Mouse (Mus musculus): ENCODE data around the gene 4930572O03Rik. TPM values are rescaled to one million over a fixed set of nuclear protein-coding genes. Genes with fewer than 3 reads are reported as not detected.
"Not testable (repeated sequence)": the region's sequence is repeated elsewhere in the genome, so short reads cannot be mapped to it uniquely, and the experiment has no call there.

The 4930572O03Rik gene
- not detected in 2 replicates for total RNA-seq (2012; rRNA removed)
- polyA plus RNA-seq (2012; ENCODE audit: insufficient read depth in 1 of 2, insufficient read length in 2 of 2, low read depth in 1 of 2, low replicate concordance in 2 of 2, missing spikeins in 1 of 2): not detected

DNA sequence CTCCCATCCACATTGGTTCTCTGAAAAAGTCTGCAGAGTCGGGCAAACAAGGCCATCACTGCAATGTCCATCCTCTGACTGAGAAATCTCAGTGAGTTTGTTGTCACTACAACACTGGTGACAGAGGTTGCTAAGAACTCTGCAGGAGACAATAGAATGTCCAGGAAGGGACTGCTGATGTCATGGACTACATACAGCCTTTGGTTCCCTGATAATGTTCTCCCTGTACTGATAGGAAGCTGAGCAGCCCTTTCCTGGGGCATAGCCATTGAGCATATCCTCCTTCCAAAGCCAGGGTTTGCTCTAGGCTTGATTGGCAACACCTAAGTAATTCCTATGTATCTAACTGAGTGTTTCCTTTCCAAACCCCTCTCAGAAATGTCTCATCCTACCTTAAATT, at the start of gene 4930572O03Rik:
TSS of gene 4930572O03Rik (minus strand) at position 101 of the 400 bp plus-strand sequence.
- H3K4me3 ChIP-seq (ENCODE audit: control insufficient read depth in 1 of 2, insufficient read depth in 1 of 2, low read depth in 2 of 2, low read length in 2 of 2); H3K9me3 ChIP-seq (replicated peaks; ENCODE audit: insufficient read depth, low read length); DNase-seq (ENCODE audit: low read depth, low spot score); H3K27ac ChIP-seq (ENCODE audit: control insufficient read depth, low read depth, low read length); H3K36me3 ChIP-seq (ENCODE audit: control insufficient read depth in 1 of 2, insufficient read depth in 2 of 2, low read length in 2 of 2); H3K79me2 ChIP-seq (ENCODE audit: control insufficient read depth, insufficient read depth, low read length, poor library complexity); H3K9ac ChIP-seq (ENCODE audit: control insufficient read depth, low read depth, low read length, poor library complexity, severe bottlenecking); H3K27me3 ChIP-seq (ENCODE audit: control insufficient read depth in 1 of 2, insufficient read depth in 2 of 2, low read length in 2 of 2); H3K4me1 ChIP-seq (ENCODE audit: control insufficient read depth in 1 of 2, insufficient read depth in 2 of 2, low read length in 2 of 2): not testable (repeated sequence)

GRCm38 (mm10) chr5:15702891-15703290, 46.0 kb upstream of the 4930572O03Rik start:
- H3K4me1 ChIP-seq (ENCODE audit: control insufficient read depth in 1 of 2, insufficient read depth in 2 of 2, low read length in 2 of 2); H3K27me3 ChIP-seq (ENCODE audit: control insufficient read depth in 1 of 2, insufficient read depth in 2 of 2, low read length in 2 of 2); H3K36me3 ChIP-seq (ENCODE audit: control insufficient read depth in 1 of 2, insufficient read depth in 2 of 2, low read length in 2 of 2); H3K27ac ChIP-seq (ENCODE audit: control insufficient read depth, low read depth, low read length); H3K9me3 ChIP-seq (replicated peaks; ENCODE audit: insufficient read depth, low read length); H3K79me2 ChIP-seq (ENCODE audit: control insufficient read depth, insufficient read depth, low read length, poor library complexity); H3K4me3 ChIP-seq (ENCODE audit: control insufficient read depth in 1 of 2, insufficient read depth in 1 of 2, low read depth in 2 of 2, low read length in 2 of 2); H3K9ac ChIP-seq (ENCODE audit: control insufficient read depth, low read depth, low read length, poor library complexity, severe bottlenecking): not testable (repeated sequence)
- TF ChIP-seq RAD21 (IDR thresholded peaks at IDR 0.05; ENCODE audit: low read depth, low read length) (peak; percentile 37), ZC3H11A (IDR thresholded peaks at IDR 0.05; ENCODE audit: low read depth, low read length) (0 out of 2 replicates have a peak, but pooled peaks have one; percentile 20), CTCF (IDR thresholded peaks at IDR 0.05 in 2 of 3, conservative IDR thresholded peaks at IDR 0.05 in 1 of 3; ENCODE audit: control insufficient read depth in 1 of 3, insufficient read depth in 1 of 3, low read depth in 2 of 3, low read length in 3 of 3, poor library complexity in 1 of 3, severe bottlenecking in 1 of 3) (peak in 2 of 3 experiments; percentile 19 to 35; a peak in 3 of 6 replicates), SMC3 (IDR thresholded peaks at IDR 0.05; ENCODE audit: low read depth, low read length) (peak; percentile 22; the same call in 1 of the 2 replicates)
- DNase-seq (ENCODE audit: low read depth, low spot score): peak; percentile 11

- H3K4me1 ChIP-seq (ENCODE audit: control insufficient read depth in 1 of 2, insufficient read depth in 2 of 2, low read length in 2 of 2); DNase-seq (ENCODE audit: low read depth, low spot score); H3K27ac ChIP-seq (ENCODE audit: control insufficient read depth, low read depth, low read length); H3K9me3 ChIP-seq (replicated peaks; ENCODE audit: insufficient read depth, low read length); H3K79me2 ChIP-seq (ENCODE audit: control insufficient read depth, insufficient read depth, low read length, poor library complexity); H3K4me3 ChIP-seq (ENCODE audit: control insufficient read depth in 1 of 2, insufficient read depth in 1 of 2, low read depth in 2 of 2, low read length in 2 of 2); H3K36me3 ChIP-seq (ENCODE audit: control insufficient read depth in 1 of 2, insufficient read depth in 2 of 2, low read length in 2 of 2); H3K27me3 ChIP-seq (ENCODE audit: control insufficient read depth in 1 of 2, insufficient read depth in 2 of 2, low read length in 2 of 2); H3K9ac ChIP-seq (ENCODE audit: control insufficient read depth, low read depth, low read length, poor library complexity, severe bottlenecking): not testable (repeated sequence)
These were observed 40.9 kb upstream of the 4930572O03Rik start for GRCm38 (mm10) chr5:15697719-15698118.

- H3K27ac ChIP-seq (ENCODE audit: control insufficient read depth, low read depth, low read length); H3K27me3 ChIP-seq (ENCODE audit: control insufficient read depth in 1 of 2, insufficient read depth in 2 of 2, low read length in 2 of 2); H3K9ac ChIP-seq (ENCODE audit: control insufficient read depth, low read depth, low read length, poor library complexity, severe bottlenecking); H3K79me2 ChIP-seq (ENCODE audit: control insufficient read depth, insufficient read depth, low read length, poor library complexity); H3K9me3 ChIP-seq (replicated peaks; ENCODE audit: insufficient read depth, low read length); H3K4me3 ChIP-seq (ENCODE audit: control insufficient read depth in 1 of 2, insufficient read depth in 1 of 2, low read depth in 2 of 2, low read length in 2 of 2); H3K36me3 ChIP-seq (ENCODE audit: control insufficient read depth in 1 of 2, insufficient read depth in 2 of 2, low read length in 2 of 2); DNase-seq (ENCODE audit: low read depth, low spot score); H3K4me1 ChIP-seq (ENCODE audit: control insufficient read depth in 1 of 2, insufficient read depth in 2 of 2, low read length in 2 of 2): not testable (repeated sequence)
These were observed 35.0 kb upstream of the 4930572O03Rik start for GRCm38 (mm10) chr5:15691849-15692248.

DNA sequence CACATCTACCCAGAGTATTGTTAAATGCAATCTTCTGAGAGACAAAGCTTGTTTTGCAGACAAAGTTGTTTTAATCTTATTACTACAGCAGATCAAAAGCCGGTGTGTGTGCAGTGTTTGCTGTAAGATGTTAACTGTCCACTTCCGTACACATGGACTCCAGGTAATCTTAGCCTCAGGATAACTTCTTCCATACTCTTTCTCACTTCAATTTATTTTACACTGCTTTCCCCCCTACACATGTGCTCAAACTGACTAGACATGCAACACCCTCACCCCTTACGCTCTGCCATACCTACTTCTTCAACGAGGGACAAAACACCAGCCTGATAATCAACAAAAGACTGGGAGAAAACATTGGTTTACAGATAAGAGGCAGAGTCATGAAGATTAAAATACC, 34.0 kb upstream of the 4930572O03Rik start:
- not testable (repeated sequence) for H3K4me3 ChIP-seq (ENCODE audit: control insufficient read depth in 1 of 2, insufficient read depth in 1 of 2, low read depth in 2 of 2, low read length in 2 of 2); H3K9ac ChIP-seq (ENCODE audit: control insufficient read depth, low read depth, low read length, poor library complexity, severe bottlenecking); H3K27me3 ChIP-seq (ENCODE audit: control insufficient read depth in 1 of 2, insufficient read depth in 2 of 2, low read length in 2 of 2); H3K4me1 ChIP-seq (ENCODE audit: control insufficient read depth in 1 of 2, insufficient read depth in 2 of 2, low read length in 2 of 2); H3K9me3 ChIP-seq (replicated peaks; ENCODE audit: insufficient read depth, low read length); H3K36me3 ChIP-seq (ENCODE audit: control insufficient read depth in 1 of 2, insufficient read depth in 2 of 2, low read length in 2 of 2); H3K79me2 ChIP-seq (ENCODE audit: control insufficient read depth, insufficient read depth, low read length, poor library complexity); H3K27ac ChIP-seq (ENCODE audit: control insufficient read depth, low read depth, low read length)
- peak; percentile 7 for DNase-seq (ENCODE audit: low read depth, low spot score)

GRCm38 (mm10) chr5:15689659-15690213, 32.9 kb upstream of the 4930572O03Rik start:
- H3K27ac ChIP-seq (ENCODE audit: control insufficient read depth, low read depth, low read length); H3K9me3 ChIP-seq (replicated peaks; ENCODE audit: insufficient read depth, low read length); H3K36me3 ChIP-seq (ENCODE audit: control insufficient read depth in 1 of 2, insufficient read depth in 2 of 2, low read length in 2 of 2); H3K9ac ChIP-seq (ENCODE audit: control insufficient read depth, low read depth, low read length, poor library complexity, severe bottlenecking); H3K4me3 ChIP-seq (ENCODE audit: control insufficient read depth in 1 of 2, insufficient read depth in 1 of 2, low read depth in 2 of 2, low read length in 2 of 2); DNase-seq (ENCODE audit: low read depth, low spot score); H3K27me3 ChIP-seq (ENCODE audit: control insufficient read depth in 1 of 2, insufficient read depth in 2 of 2, low read length in 2 of 2); H3K4me1 ChIP-seq (ENCODE audit: control insufficient read depth in 1 of 2, insufficient read depth in 2 of 2, low read length in 2 of 2); H3K79me2 ChIP-seq (ENCODE audit: control insufficient read depth, insufficient read depth, low read length, poor library complexity): not testable (repeated sequence)

All from MEL (cell line).